Mouse (Mus musculus) adrenal gland (tissue): ENCODE measurements around the gene Snx33.

Source experiments
- intact Hi-C: fragments of 180-260 bp; cut with DNase I; formaldehyde crosslinking; loops from one replicate; pipeline ENCODE4 v1.15.1; 2025
- long read RNA-seq, 2 experiments: library from polyadenylated mRNA; unstranded; transcript quantifications; one replicate each; pipeline ENCODE4 v2.0.0; 2020; ENCODE audit warnings: borderline replicate concordance in 1 of 2; ENCODE audit not compliant: insufficient replicate concordance in 1 of 2

Snx33 gene
- long read RNA-seq, experiment 1, full-length matches to known transcripts, result 5 of 10 reads
- long read RNA-seq, experiment 1, partial matches to known transcripts, result 0 of 10 reads
- long read RNA-seq, experiment 1, other reads (novel, unspliced or antisense), result 5 of 10 reads
- long read RNA-seq, experiment 2, full-length matches to known transcripts, result 3 of 5 reads
- long read RNA-seq, experiment 2, partial matches to known transcripts, result 0 of 5 reads
- long read RNA-seq, experiment 2, other reads (novel, unspliced or antisense), result 2 of 5 reads

GRCm38 (mm10) chr9:56928041-56928811 is at the start of gene Snx33:
Snx33 (minus strand) TSS chr9:56928371.
- intact Hi-C loops, result loop anchor here (1.0 to 5.0 kb wide), 2 partner anchors 9 to 204 kb away; partner anchors contain the start of genes Imp3 and Man2c1

GRCm38 (mm10) chr9:56975199-56975598 is 47.0 kb upstream of the Snx33 start:
- intact Hi-C loops, result no loop called here

DNA sequence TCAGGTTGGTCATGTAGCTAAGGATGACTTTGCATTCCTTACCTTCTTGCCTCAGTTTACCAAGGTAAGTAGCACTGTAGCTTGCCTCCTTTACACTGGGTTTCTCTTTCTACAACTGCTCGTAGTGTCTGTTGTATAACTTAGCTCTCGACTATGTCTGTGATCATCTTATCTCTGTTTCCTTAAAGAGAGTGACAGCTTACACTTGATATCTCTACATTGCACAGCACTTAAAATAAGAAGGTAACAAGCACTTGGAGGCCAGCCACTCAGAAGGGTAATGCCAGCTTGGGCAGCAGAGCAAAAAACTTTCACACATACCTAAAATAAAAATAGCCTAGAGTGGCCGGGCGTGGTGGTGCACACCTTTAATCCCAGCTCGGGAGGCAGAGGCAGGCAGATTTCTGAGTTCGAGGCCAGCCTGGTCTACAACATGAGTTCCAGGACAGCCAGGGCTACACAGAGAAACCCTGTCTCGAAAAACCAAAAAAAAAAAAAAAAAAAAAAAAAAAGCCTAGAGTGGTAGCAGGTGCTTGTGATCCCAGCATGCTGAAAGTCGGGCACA is 45.9 kb upstream of the Snx33 start:
- intact Hi-C loops, result no loop called here

- intact Hi-C loops, result no loop called here
Observed at GRCm38 (mm10) chr9:56970158-56970557, 42.0 kb upstream of the Snx33 start.

DNA sequence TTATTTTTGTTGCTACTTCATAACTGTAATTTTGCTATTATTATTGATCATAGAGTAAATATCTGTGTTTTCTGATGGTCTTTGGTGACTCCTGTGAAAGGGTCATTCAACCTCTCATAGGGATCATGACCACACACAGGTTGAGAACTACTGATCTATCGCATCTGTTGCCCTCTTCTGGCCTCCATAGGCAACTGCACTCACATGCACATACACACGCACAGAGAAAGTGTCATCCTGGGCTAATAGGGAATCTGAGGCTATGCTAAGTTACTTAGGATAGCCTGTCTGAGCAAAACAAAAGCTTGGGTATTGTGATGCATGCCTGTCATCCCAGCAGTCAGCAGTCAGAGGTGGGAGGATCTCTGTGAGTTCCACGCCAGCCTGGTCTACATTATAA is 33.4 kb upstream of the Snx33 start:
- intact Hi-C loops, result no loop called here

DNA sequence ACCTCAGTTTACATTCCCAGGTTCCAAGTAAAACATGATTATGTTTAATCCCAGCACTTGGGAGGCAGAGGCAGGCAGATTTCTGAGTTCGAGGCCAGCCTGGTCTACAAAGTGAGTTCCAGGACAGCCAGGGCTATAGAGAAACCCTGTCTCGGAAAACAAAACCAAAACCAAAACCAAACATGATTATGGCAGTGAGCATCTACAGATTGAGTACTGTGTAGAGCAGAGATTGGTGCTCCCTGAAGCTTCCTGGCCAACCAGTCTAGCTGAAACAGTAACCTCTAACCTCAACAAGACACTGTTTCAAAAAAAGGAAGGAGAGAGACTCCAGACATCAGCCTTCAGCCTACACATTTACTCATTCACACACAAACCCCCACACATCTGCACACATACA is 30.5 kb upstream of the Snx33 start:
- intact Hi-C loops, result no loop called here

DNA sequence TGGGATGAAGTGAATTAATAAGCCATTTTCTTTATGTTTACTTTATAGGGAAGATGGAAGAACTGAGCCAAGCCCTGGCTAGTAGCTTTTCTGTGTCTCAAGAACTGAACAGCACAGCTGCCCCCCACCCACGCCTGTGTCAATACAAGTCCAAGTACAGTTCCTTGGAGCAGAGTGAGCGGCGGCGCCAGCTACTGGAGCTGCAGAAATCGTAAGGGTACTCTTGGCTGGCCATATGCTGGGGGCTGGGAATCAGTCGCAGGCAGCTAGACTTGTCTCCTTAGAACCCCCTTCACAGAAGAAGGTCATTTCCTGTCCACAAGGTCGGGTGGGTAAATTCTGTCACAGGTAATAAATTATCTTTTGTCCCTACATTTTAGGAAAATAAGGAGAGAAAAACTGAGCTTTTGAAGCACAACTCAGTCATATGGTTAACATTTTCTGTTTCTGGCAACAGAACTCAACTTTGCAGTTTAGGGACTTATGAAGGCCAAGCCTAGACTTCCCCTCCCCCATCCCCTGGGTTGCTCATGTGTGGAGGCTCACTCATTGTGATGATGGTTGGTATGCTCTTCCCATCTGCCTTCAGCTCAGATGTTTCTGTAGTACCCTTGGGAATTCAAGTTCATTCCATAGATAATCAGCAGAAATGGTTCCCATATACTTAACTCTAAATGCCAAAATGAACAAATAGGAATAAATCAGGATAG is 28.9 kb upstream of the Snx33 start:
- intact Hi-C loops, result no loop called here

- intact Hi-C loops, result loop anchor here (5.0 kb wide), 3 partner anchors 34 to 179 kb away; partner anchors contain the start of gene Man2c1
Observed at GRCm38 (mm10) chr9:56953562-56953961, 25.4 kb upstream of the Snx33 start.

GRCm38 (mm10) chr9:56950414-56951400 is 22.5 kb upstream of the Snx33 start, which contains the start of gene Snupn:
Snupn (plus strand) TSS chr9:56950878.
- intact Hi-C loops, result loop anchor here (5.0 kb wide), 3 partner anchors 37 to 182 kb away; partner anchors contain the start of gene Man2c1

DNA sequence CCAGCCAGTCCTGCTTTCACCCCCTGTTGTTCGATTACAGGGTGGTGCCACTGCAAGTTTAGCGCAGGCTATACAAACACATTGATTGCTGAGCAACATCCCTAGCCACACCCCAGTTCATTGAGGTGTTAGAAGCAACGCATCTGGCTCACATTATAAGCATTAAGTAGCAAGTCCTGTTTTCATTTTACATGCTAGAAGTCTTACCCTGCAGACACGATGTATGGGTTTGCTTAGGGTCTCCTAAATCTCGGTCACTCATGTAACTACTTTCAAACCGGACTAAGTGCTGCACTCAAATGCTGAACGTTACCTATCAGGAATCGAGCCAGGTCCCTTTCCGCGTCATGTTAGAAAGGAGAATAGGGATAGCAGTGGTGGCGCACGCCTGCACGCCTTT is 21.6 kb upstream of the Snx33 start:
- intact Hi-C loops, result loop anchor here (5.0 to 10.0 kb wide), 4 partner anchors 38 to 183 kb away; partner anchors contain the start of gene Man2c1

DNA sequence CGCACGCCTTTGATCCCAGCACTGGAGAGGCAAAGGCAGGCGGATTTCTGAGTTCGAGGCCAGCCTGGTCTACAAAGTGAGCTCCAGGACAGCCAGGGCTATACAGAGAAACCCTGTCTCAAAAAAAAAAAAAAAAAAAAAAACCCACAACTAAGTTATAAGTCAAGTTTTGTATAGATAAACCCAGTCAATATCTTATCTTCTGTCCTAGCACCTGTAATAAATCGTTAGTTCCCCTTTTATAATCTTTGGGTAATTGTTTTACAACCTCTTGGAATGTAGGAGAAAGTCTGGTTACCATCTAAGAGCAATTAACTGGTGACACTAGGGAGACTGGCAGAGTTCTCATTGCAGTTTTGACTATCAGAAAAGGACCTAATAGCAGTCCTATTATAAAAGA is 20.5 kb upstream of the Snx33 start:
- intact Hi-C loops, result loop anchor here (10.0 kb wide), 1 partner anchor 54 kb away; no protein-coding TSS in a partner anchor

- intact Hi-C loops, result loop anchor here (10.0 kb wide), 1 partner anchor 53 kb away; no protein-coding TSS in a partner anchor
Observed at GRCm38 (mm10) chr9:56947481-56947880, 19.3 kb upstream of the Snx33 start.

GRCm38 (mm10) chr9:56938374-56938773 is 10.2 kb upstream of the Snx33 start:
- intact Hi-C loops, result no loop called here

DNA sequence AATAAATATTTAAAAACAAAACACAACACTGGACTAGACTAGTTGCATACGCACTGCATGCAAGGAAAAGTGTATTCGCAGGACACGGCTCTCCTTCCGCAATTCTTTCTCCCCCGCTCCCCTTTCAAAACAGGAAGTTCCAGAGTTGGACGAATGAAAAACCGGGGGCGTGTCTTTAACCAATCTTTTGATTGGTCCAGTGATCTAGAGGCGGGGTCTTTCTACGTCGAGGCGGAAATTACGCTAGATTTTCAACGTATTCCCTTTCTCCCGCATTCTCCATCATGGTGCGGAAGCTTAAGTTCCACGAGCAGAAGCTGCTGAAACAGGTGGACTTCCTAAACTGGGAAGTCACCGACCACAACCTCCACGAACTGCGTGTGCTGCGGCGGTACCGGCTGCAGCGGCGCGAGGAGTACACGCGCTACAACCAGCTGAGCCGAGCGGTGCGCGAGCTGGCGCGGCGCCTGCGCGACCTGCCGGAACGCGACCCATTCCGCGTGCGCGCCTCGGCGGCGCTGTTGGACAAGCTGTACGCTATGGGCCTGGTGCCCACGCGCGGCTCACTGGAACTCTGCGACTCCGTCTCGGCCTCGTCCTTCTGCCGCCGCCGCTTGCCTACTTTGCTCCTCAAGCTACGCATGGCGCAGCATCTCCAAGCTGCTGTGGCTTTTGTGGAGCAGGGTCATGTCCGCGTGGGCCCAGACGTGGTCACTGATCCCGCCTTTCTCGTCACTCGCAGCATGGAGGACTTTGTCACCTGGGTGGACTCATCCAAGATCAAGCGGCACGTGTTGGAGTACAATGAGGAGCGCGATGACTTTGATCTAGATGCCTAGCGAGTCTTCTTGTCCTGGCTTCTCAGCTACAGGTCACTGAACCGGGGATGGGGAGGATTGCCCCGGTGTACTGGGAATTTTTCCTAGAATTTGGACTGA is 9.3 kb upstream of the Snx33 start, which contains the start of gene Imp3:
Imp3 (plus strand) TSS at position 253 of the 938 bp plus-strand sequence.
- intact Hi-C loops, result loop anchor here (1.0 kb wide), 1 partner anchor 9 kb away; the partner anchor contains the start of gene Snx33

- intact Hi-C loops, result loop anchor here (1.0 kb wide), 1 partner anchor 9 kb away; the partner anchor contains the start of gene Snx33
Observed at GRCm38 (mm10) chr9:56936861-56937222, 8.7 kb upstream of the Snx33 start.

GRCm38 (mm10) chr9:56930556-56930955 is 2.4 kb upstream of the Snx33 start:
- intact Hi-C loops, result no loop called here

DNA sequence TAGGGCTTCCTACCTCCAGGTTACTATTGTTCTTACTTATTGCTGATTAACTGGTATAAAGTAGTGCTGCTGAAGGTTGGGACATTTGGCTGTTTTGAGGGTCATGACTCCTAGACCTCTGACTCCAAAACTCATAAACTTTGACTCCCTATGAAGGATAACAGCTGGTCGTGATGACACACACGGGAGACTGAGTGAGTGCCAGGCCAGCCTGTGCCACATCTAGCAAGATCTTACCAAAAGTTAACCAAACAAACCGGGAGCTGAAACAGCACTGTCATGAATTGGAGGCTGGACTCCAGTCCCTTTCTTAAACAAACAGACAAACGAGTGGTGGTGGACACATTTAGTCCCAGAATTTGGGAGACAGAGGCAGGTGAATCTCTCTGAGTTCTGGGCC is 1.3 kb upstream of the Snx33 start:
- intact Hi-C loops, result loop anchor here (5.0 kb wide), 1 partner anchor 203 kb away; the partner anchor contains the start of gene Man2c1
